Mouse (Mus musculus) CH12.LX (cell line): Measurements from ENCODE around the gene Ppp1cb.

ENCODE experiments used
- CTCF ChIP-seq, 2 experiments: IDR thresholded peaks in 1 of 2; conservative IDR thresholded peaks in 1 of 2; 2 replicates each; pipeline ENCODE4 v1.5.1; 2011 to 2012; ENCODE audit warnings: low read depth in 2 of 2, low read length in 2 of 2, improper control_type of control experiment in 1 of 2, inconsistent platforms in 1 of 2, mild to moderate bottlenecking in 1 of 2, moderate library complexity in 1 of 2
- EP300 ChIP-seq: IDR thresholded peaks from 2 replicates; pipeline ENCODE4 v1.6.1; 2011; ENCODE audit warnings: low read length, improper control_type of control experiment
- SIN3A ChIP-seq: IDR thresholded peaks from 2 replicates; pipeline ENCODE4 v1.6.1; 2012; ENCODE audit warnings: low read length, improper control_type of control experiment, inconsistent platforms
- TCF12 ChIP-seq: IDR thresholded peaks from 2 replicates; pipeline ENCODE4 v1.6.1; 2014; ENCODE audit warnings: low read depth, mild to moderate bottlenecking, inconsistent platforms, low read length, improper control_type of control experiment

DNA sequence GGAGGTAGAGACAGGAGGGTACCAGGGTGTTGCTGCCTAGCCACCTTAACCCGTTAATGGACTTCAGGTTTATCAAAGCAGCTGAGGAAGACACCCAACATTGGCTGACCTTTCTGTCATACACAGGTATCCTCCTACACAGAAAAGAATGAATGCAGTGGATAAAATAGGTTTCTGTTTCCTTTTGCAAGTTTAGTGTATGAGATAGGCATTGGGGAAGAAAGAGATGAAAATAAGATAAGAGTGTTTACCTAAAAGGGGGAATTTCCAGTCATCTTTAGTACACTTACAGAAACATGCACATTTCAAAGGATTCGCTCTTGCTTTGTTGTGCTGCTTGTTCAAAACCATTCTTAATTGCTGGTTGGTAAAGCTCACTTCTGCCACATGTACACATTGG, 29.4 kb downstream of the Ppp1cb start:
- no peak for TF ChIP-seq SIN3A
- no peak for TF ChIP-seq EP300
- TF ChIP-seq CTCF (conservative IDR thresholded peaks at IDR 0.05 in 1 of 2, IDR thresholded peaks at IDR 0.05 in 1 of 2; ENCODE audit: low read depth in 2 of 2, low read length in 2 of 2), result no peak
- no peak for TF ChIP-seq TCF12
